Mouse (Mus musculus) stomach, postnatal 0 days (tissue): ENCODE data around the gene Mfsd13b. TPM values are rescaled to one million over a fixed set of nuclear protein-coding genes. Genes with fewer than 3 reads are reported as not detected.

ENCODE experiments used
- ATAC-seq: fragments of 200-750 bp; cut with Nextera tagmentation; 2 replicates; pipeline ENCODE4 v1.8.0; 2017; ENCODE audit not compliant: low FRiP score, low TSS enrichment
- DNase-seq: peaks from one replicate; pipeline ENCODE4 v3.0.0-alpha.2; 2016; ENCODE audit warnings: low spot score
- H3K27ac ChIP-seq: fragments of 300-500 bp; sonication (generic); replicated peaks from 2 replicates; pipeline ENCODE4 v1.5.1; 2014; ENCODE audit warnings: mild to moderate bottlenecking, control low read depth
- H3K27me3 ChIP-seq: fragments of 300-500 bp; sonication (generic); 2 replicates; pipeline ENCODE4 v1.6.1; 2014; ENCODE audit warnings: low read length; ENCODE audit not compliant: control insufficient read depth, insufficient read depth
- H3K36me3 ChIP-seq: fragments of 300-500 bp; sonication (generic); 2 replicates; pipeline ENCODE4 v1.6.1; 2014; ENCODE audit warnings: low read length, mixed read lengths; ENCODE audit not compliant: control insufficient read depth, insufficient read depth
- H3K4me1 ChIP-seq: fragments of 300-500 bp; sonication (generic); replicated peaks from 2 replicates; pipeline ENCODE4 v1.6.1; 2014; ENCODE audit warnings: antibody characterized with exemption; ENCODE audit not compliant: control insufficient read depth, insufficient read depth
- H3K4me2 ChIP-seq: fragments of 300-500 bp; sonication (generic); replicated peaks from 2 replicates; pipeline ENCODE4 v1.6.1; 2014; ENCODE audit warnings: low read depth, mild to moderate bottlenecking, control low read depth, moderate library complexity
- H3K4me3 ChIP-seq: fragments of 300-500 bp; sonication (generic); 2 replicates; pipeline ENCODE4 v1.5.1; 2014; ENCODE audit warnings: low read depth, low read length, control low read depth
- H3K9ac ChIP-seq: fragments of 300-500 bp; sonication (generic); 2 replicates; pipeline ENCODE4 v1.6.1; 2014; ENCODE audit warnings: mild to moderate bottlenecking, low read length, control low read depth, mixed read lengths
- H3K9me3 ChIP-seq: fragments of 300-500 bp; sonication (generic); 2 replicates; pipeline ENCODE4 v1.6.1; 2016; ENCODE audit warnings: low read length; ENCODE audit not compliant: control insufficient read depth
- CTCF ChIP-seq: IDR thresholded peaks from 2 replicates; pipeline ENCODE4 v1.5.1; 2016; ENCODE audit warnings: antibody characterized with exemption, low read depth, mild to moderate bottlenecking, moderate library complexity
- EP300 ChIP-seq: optimal IDR thresholded peaks from 2 replicates; pipeline ENCODE3; 2016; ENCODE audit warnings: antibody characterized with exemption
- WGBS: fragments of 180-500 bp; shearing (Covaris S2); extraction: QIAGEN DNeasy Blood & Tissue Kit; methylation state at CpG from one replicate; pipeline ENCODE4 v1.1.7; 2014; 5-methylcytosine and 5-hydroxymethylcytosine counted together
- polyA plus RNA-seq: library from polyadenylated mRNA; unstranded; fragments of >200 nt; fragmentation: Nextera tagmentation; extraction: Ambion mirVana; gene quantifications from 2 replicates; pipeline ENCODE4 v1.2.1, GENCODE M21; 2015

Gene Mfsd13b
- polyA plus RNA-seq, 1 experiment from 2014 or later, result 0.19 TPM

DNA sequence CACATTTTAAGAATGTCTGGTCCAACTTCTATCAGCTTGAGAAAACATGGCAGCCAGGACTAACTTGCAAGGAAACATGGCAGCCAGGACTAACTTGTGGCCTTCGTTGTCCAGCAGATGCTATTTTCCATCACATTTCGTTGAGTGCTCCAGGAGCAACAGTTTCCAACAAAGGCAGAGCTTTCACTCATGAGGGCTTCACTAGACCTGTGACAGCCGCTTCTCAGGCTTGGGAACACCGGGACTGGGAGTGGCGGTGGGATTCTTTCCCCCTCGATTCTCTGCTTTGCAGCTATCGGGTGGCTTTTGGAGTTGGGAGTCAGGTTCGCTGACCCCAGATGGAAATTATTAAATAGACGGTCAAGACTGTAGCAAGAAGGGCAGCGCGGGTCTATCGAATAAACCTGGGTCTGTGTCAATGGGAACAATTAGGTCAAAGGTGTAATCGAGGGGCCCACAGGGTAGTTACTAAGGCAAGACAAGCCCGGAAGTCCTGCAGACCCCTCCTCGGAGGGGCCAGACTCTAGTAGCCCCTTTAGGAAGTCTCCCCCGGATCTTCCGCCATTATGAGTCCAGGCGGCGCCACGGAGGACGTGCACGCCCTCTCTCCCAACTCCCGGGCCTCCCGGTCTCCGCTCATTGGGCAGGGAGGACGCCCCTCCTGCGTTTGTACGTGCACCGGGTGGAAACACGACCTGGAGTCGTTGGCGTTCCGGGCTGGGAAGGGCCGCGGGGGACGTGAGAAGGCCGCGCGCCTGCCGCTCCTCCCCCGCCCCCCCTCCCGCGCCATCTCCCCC is 51.7 kb downstream of the Mfsd13b start, which contains the start of gene Mettl9:
TSS of gene Mettl9 (plus strand) at position 590 of the 797 bp plus-strand sequence.
- ATAC-seq (peak; percentile 99), DNase-seq (peak; percentile 96)
- Histone ChIP-seq H3K27me3 (no peaks in the 10 kb centered on the region), H3K4me3 (peak within 1 kb of the TSS; percentile 100), H3K4me2 (peak within 1 kb of the TSS; percentile 93), H3K36me3 (no peaks in the 10 kb centered on the region), H3K9me3 (no peaks in the 10 kb centered on the region), H3K27ac (peak within 1 kb of the TSS; percentile 97), H3K9ac (peak within 1 kb of the TSS; percentile 99), H3K4me1 (peaks cover 6% of the 10 kb centered on the region)
- 4% methylated on average over 38 of the region's 43 CpGs for WGBS
- TF ChIP-seq CTCF (peak; percentile 46), EP300 (no peak)

DNA sequence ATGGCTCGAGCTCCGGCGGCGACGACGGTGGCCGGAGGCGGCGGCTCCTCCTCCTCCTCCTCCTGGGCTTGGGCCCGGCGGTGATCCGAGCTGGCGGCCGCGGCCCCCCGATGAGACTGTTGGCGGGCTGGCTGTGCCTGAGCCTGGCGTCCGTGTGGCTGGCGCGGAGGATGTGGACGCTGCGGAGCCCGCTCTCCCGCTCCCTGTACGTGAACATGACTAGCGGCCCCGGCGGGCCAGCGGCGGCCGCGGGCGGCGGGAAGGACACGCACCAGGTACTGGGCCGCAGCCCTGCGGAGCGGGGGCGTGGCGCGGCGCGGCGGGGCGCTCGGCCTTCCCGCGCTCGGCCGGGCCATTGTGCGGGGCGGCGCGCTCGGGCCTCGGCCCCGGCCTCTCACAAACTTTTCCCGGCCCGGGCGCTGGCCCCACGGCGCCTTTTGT is 52.4 kb downstream of the Mfsd13b start:
- DNase-seq, result no peak
- Histone ChIP-seq H3K27me3 (no peaks in the 10 kb centered on the region), H3K27ac (peak overlapping the region; percentile 97)

GRCm38 (mm10) chr7:121035161-121035721 is 52.9 kb downstream of the Mfsd13b start:
- peak; percentile 45 for DNase-seq
- 0% methylated on average over 21 of the region's 24 CpGs for WGBS
- peak overlapping the region; percentile 100 for H3K4me3 ChIP-seq

More for the DNA sequence above, 52.4 kb downstream of the Mfsd13b start:
- Histone ChIP-seq H3K9ac (peak overlapping the region; percentile 99), H3K36me3 (no peaks in the 10 kb centered on the region), H3K9me3 (no peaks in the 10 kb centered on the region), H3K4me2 (peak overlapping the region; percentile 77), H3K4me3 (peak overlapping the region; percentile 100), H3K4me1 (peaks cover 6% of the 10 kb centered on the region)
- no peak for TF ChIP-seq EP300
- TF ChIP-seq CTCF, result no peak
- WGBS, result under 1% methylated on average over 29 of the region's 63 CpGs
- peak; percentile 81 for ATAC-seq

GRCm38 (mm10) chr7:121040595-121040994 is 58.3 kb downstream of the Mfsd13b start:
- no peak for ATAC-seq
- TF ChIP-seq EP300 (no peak), CTCF (no peak)
- Histone ChIP-seq H3K27ac (no peak overlapping the region), H3K4me1 (peaks cover 6% of the 10 kb centered on the region), H3K9ac (no peak overlapping the region), H3K9me3 (no peaks in the 10 kb centered on the region), H3K4me3 (no peak overlapping the region), H3K4me2 (no peak overlapping the region), H3K36me3 (no peaks in the 10 kb centered on the region), H3K27me3 (no peaks in the 10 kb centered on the region)
- 68% methylated on average over 4 of the region's 4 CpGs for WGBS
- no peak for DNase-seq

More at GRCm38 (mm10) chr7:121035161-121035721, 52.9 kb downstream of the Mfsd13b start:
- TF ChIP-seq EP300 (no peak), CTCF (no peak)
- Histone ChIP-seq H3K36me3 (no peaks in the 10 kb centered on the region), H3K9ac (peak overlapping the region; percentile 99), H3K27me3 (no peaks in the 10 kb centered on the region), H3K4me2 (peak overlapping the region; percentile 77), H3K27ac (peak overlapping the region; percentile 97), H3K4me1 (peaks cover 6% of the 10 kb centered on the region), H3K9me3 (no peaks in the 10 kb centered on the region)
- ATAC-seq, result peak; percentile 39

- Histone ChIP-seq H3K4me1 (peaks cover 2% of the 10 kb centered on the region; the same call in 1 of the 2 replicates), H3K4me2 (no peak overlapping the region), H3K9me3 (no peaks in the 10 kb centered on the region), H3K9ac (no peak overlapping the region), H3K4me3 (no peak overlapping the region), H3K36me3 (no peaks in the 10 kb centered on the region), H3K27ac (0 out of 2 replicates have a peak overlapping the region, but pooled peaks have one; percentile 14), H3K27me3 (no peaks in the 10 kb centered on the region)
- no peak for TF ChIP-seq EP300
- DNase-seq (no peak), ATAC-seq (no peak)
- 39% methylated on average over 1 of the region's 1 CpGs for WGBS
Measured at GRCm38 (mm10) chr7:121041989-121042388, 59.7 kb downstream of the Mfsd13b start.
